Mouse (Mus musculus) ES-Bruce4 (cell line): ENCODE measurements around the gene Msl1.

ENCODE experiments used
- CTCF ChIP-seq: IDR thresholded peaks from one replicate; pipeline ENCODE4 v1.8.1; 2011; ENCODE audit warnings: low read depth, low read length
- EP300 ChIP-seq: IDR thresholded peaks from 2 replicates; pipeline ENCODE4 v1.6.1; 2011; ENCODE audit warnings: low read depth, low read length; ENCODE audit not compliant: insufficient read depth
- POLR2A ChIP-seq: IDR thresholded peaks from one replicate; pipeline ENCODE4 v1.8.1; 2011; ENCODE audit warnings: low read length; ENCODE audit not compliant: insufficient read depth

- TF ChIP-seq CTCF (no peak), POLR2A (no peak), EP300 (no peak)
These were observed 11.2 kb upstream of the Msl1 start for GRCm38 (mm10) chr11:98784139-98784538.
